Mouse (Mus musculus): ENCODE data around the gene Agtpbp1.

GRCm38 (mm10) chr13:59585648-59586005, 600 bp upstream of the Agtpbp1 start:
- TF ChIP-seq POLR2A (IDR thresholded peaks at IDR 0.05; ENCODE audit: control insufficient read depth, extremely low read depth, insufficient read depth, low read length, poor library complexity): 0 out of 2 replicates have a peak, but pooled peaks have one; percentile 14
- TF ChIP-seq CTCF (IDR thresholded peaks at IDR 0.05; ENCODE audit: borderline replicate concordance, control insufficient read depth, extremely low read depth, insufficient read depth, low read length, poor library complexity): no peak
